Mouse (Mus musculus): ENCODE results near the gene Tlcd1. TPM values are rescaled to one million over a fixed set of nuclear protein-coding genes. Genes with fewer than 3 reads are reported as not detected.
A peak's percentile ranks its signal among the peaks of the same experiment; 100 is the strongest.

The Tlcd1 gene
- polyA plus RNA-seq, 1 experiment: 78.2 TPM

- Histone ChIP-seq H3K27me3 (replicated peaks; ENCODE audit: control insufficient read depth, insufficient read depth, low read length) (no peaks in the 10 kb centered on the region), H3K36me3 (ENCODE audit: control insufficient read depth, insufficient read depth, low read length) (peaks cover 4% of the 10 kb centered on the region), H3K4me1 (ENCODE audit: control insufficient read depth, insufficient read depth, low read length) (peaks cover 31% of the 10 kb centered on the region), H3K4me3 (ENCODE audit: insufficient read depth, low read depth, low read length) (no peak overlapping the region), H3K27ac (ENCODE audit: insufficient read depth, low read depth, low read length) (no peak overlapping the region)
- TF ChIP-seq POLR2A (IDR thresholded peaks at IDR 0.05; ENCODE audit: low read depth, low read length): no peak
- 67% methylated on average over 3 of the region's 3 CpGs for whole genome bisulfite sequencing
- no peak for DNase-seq
Measured at GRCm38 (mm10) chr11:78160675-78161074, 15.8 kb upstream of the Tlcd1 start.

GRCm38 (mm10) chr11:78161169-78161568 lies 15.3 kb upstream of the Tlcd1 start:
- WGBS: 76% methylated on average over 14 of the region's 14 CpGs
- H3K4me1 ChIP-seq (ENCODE audit: control insufficient read depth, insufficient read depth, low read length): peaks cover 33% of the 10 kb centered on the region
- no peaks in the 10 kb centered on the region for H3K27me3 ChIP-seq (replicated peaks; ENCODE audit: control insufficient read depth, insufficient read depth, low read length)
- no peak for DNase-seq
- no peak for TF ChIP-seq CTCF (conservative IDR thresholded peaks at IDR 0.05; ENCODE audit: insufficient read depth, insufficient read length, low read depth, low read length)
- TF ChIP-seq POLR2A (IDR thresholded peaks at IDR 0.05; ENCODE audit: low read depth, low read length): no peak
- peaks cover 4% of the 10 kb centered on the region for H3K36me3 ChIP-seq (ENCODE audit: control insufficient read depth, insufficient read depth, low read length)
- H3K4me3 ChIP-seq (ENCODE audit: insufficient read depth, low read depth, low read length): no peak overlapping the region
- 0 out of 2 replicates have a peak overlapping the region, but pooled peaks have one; percentile 3 for H3K27ac ChIP-seq (ENCODE audit: insufficient read depth, low read depth, low read length)

- H3K27me3 ChIP-seq (replicated peaks; ENCODE audit: control insufficient read depth, insufficient read depth, low read length): no peaks in the 10 kb centered on the region
- no peak for DNase-seq
- H3K27ac ChIP-seq (ENCODE audit: insufficient read depth, low read depth, low read length): peak overlapping the region; percentile 48
- peaks cover 4% of the 10 kb centered on the region for H3K36me3 ChIP-seq (ENCODE audit: control insufficient read depth, insufficient read depth, low read length)
- no peak overlapping the region for H3K4me3 ChIP-seq (ENCODE audit: insufficient read depth, low read depth, low read length)
- WGBS: 10% methylated on average over 4 of the region's 4 CpGs
- TF ChIP-seq POLR2A (IDR thresholded peaks at IDR 0.05; ENCODE audit: low read depth, low read length): no peak
- no peak for TF ChIP-seq CTCF (conservative IDR thresholded peaks at IDR 0.05; ENCODE audit: insufficient read depth, insufficient read length, low read depth, low read length)
- peaks cover 40% of the 10 kb centered on the region for H3K4me1 ChIP-seq (ENCODE audit: control insufficient read depth, insufficient read depth, low read length)
Measured at GRCm38 (mm10) chr11:78161968-78162367, 14.5 kb upstream of the Tlcd1 start.

GRCm38 (mm10) chr11:78162504-78162903 lies 14.0 kb upstream of the Tlcd1 start:
- 28% methylated on average over 6 of the region's 6 CpGs for WGBS
- Histone ChIP-seq H3K36me3 (ENCODE audit: control insufficient read depth, insufficient read depth, low read length) (peaks cover 4% of the 10 kb centered on the region), H3K27me3 (replicated peaks; ENCODE audit: control insufficient read depth, insufficient read depth, low read length) (no peaks in the 10 kb centered on the region), H3K4me1 (ENCODE audit: control insufficient read depth, insufficient read depth, low read length) (peaks cover 41% of the 10 kb centered on the region), H3K4me3 (ENCODE audit: insufficient read depth, low read depth, low read length) (no peak overlapping the region), H3K27ac (ENCODE audit: insufficient read depth, low read depth, low read length) (peak overlapping the region; percentile 48)
- DNase-seq: peak; percentile 67
- TF ChIP-seq CTCF (conservative IDR thresholded peaks at IDR 0.05; ENCODE audit: insufficient read depth, insufficient read length, low read depth, low read length) (no peak), POLR2A (IDR thresholded peaks at IDR 0.05; ENCODE audit: low read depth, low read length) (no peak)

GRCm38 (mm10) chr11:78163045-78163444 lies 13.5 kb upstream of the Tlcd1 start:
- peak overlapping the region; percentile 48 for H3K27ac ChIP-seq (ENCODE audit: insufficient read depth, low read depth, low read length)
- H3K4me1 ChIP-seq (ENCODE audit: control insufficient read depth, insufficient read depth, low read length): peaks cover 41% of the 10 kb centered on the region
- 44% methylated on average over 2 of the region's 2 CpGs for WGBS
- no peaks in the 10 kb centered on the region for H3K27me3 ChIP-seq (replicated peaks; ENCODE audit: control insufficient read depth, insufficient read depth, low read length)
- no peak for DNase-seq
- H3K36me3 ChIP-seq (ENCODE audit: control insufficient read depth, insufficient read depth, low read length): peaks cover 4% of the 10 kb centered on the region
- peak overlapping the region; percentile 88 for H3K4me3 ChIP-seq (ENCODE audit: insufficient read depth, low read depth, low read length)
- TF ChIP-seq CTCF (conservative IDR thresholded peaks at IDR 0.05; ENCODE audit: insufficient read depth, insufficient read length, low read depth, low read length): no peak
- no peak for TF ChIP-seq POLR2A (IDR thresholded peaks at IDR 0.05; ENCODE audit: low read depth, low read length)

- H3K4me3 ChIP-seq (ENCODE audit: insufficient read depth, low read depth, low read length): peak overlapping the region; percentile 88
- DNase-seq: peak; percentile 81
- 3% methylated on average over 22 of the region's 22 CpGs for WGBS
- peak overlapping the region; percentile 95 for H3K27ac ChIP-seq (ENCODE audit: insufficient read depth, low read depth, low read length)
- H3K4me1 ChIP-seq (ENCODE audit: control insufficient read depth, insufficient read depth, low read length): peaks cover 41% of the 10 kb centered on the region
- TF ChIP-seq CTCF (conservative IDR thresholded peaks at IDR 0.05; ENCODE audit: insufficient read depth, insufficient read length, low read depth, low read length): no peak
- no peak for TF ChIP-seq POLR2A (IDR thresholded peaks at IDR 0.05; ENCODE audit: low read depth, low read length)
- H3K27me3 ChIP-seq (replicated peaks; ENCODE audit: control insufficient read depth, insufficient read depth, low read length): no peaks in the 10 kb centered on the region
- H3K36me3 ChIP-seq (ENCODE audit: control insufficient read depth, insufficient read depth, low read length): peaks cover 4% of the 10 kb centered on the region
Measured at GRCm38 (mm10) chr11:78163681-78164603, 12.6 kb upstream of the Tlcd1 start.

- peak overlapping the region; percentile 88 for H3K4me3 ChIP-seq (ENCODE audit: insufficient read depth, low read depth, low read length)
- 1% methylated on average over 14 of the region's 14 CpGs for WGBS
- no peak for DNase-seq
- peak overlapping the region; percentile 95 for H3K27ac ChIP-seq (ENCODE audit: insufficient read depth, low read depth, low read length)
- peaks cover 4% of the 10 kb centered on the region for H3K36me3 ChIP-seq (ENCODE audit: control insufficient read depth, insufficient read depth, low read length)
- peaks cover 38% of the 10 kb centered on the region for H3K4me1 ChIP-seq (ENCODE audit: control insufficient read depth, insufficient read depth, low read length)
- no peak for TF ChIP-seq POLR2A (IDR thresholded peaks at IDR 0.05; ENCODE audit: low read depth, low read length)
- no peak for TF ChIP-seq CTCF (conservative IDR thresholded peaks at IDR 0.05; ENCODE audit: insufficient read depth, insufficient read length, low read depth, low read length)
- no peaks in the 10 kb centered on the region for H3K27me3 ChIP-seq (replicated peaks; ENCODE audit: control insufficient read depth, insufficient read depth, low read length)
Measured at GRCm38 (mm10) chr11:78164604-78164923, 11.9 kb upstream of the Tlcd1 start.

Measured in kidney, adult 2 months (tissue).